Comparison of ENCODE assay signal across 12 mouse cellular contexts in the genomic region with DNA sequence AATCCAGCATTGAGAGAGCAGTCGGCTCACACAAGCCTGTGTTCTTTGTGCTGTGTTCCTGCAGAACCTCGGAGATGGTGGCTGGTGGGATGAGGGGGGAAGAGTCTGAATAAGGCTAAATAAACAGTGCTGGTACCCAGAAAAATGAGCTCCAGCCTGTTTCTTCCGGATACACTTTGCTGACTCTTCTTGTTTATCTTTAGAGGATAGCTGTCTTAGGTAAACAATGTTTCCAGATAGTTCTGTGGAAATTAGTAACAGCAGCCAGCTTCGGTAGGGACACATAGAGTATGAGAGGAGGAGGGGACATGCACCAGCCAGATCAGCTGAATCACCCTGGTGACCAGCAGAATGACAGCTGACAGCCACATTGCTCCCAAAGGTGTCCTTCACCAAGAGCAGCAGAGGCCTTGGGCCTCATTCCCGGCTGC. TPM values are rescaled to one million over a fixed set of nuclear protein-coding genes. Genes with fewer than 3 reads are reported as not detected.
DNase-seq lines count a peak whose midpoint lies in the region; ATAC-seq and TF ChIP-seq lines count a peak whose summit lies in the region.
"Had no signal": no experiment of that assay in that cellular context is flagged by ENCODE, and none has a peak within 500 bp of the region (broad histone marks: within the 10 kb centered on the region; RNA-seq: fewer than 3 reads in every experiment).

No protein-coding gene starts in this region.

- 36% methylated on average over 5 of the region's 5 CpGs for WGBS in heart, embryonic 14.5 days
- 38% methylated on average over 5 of the region's 5 CpGs for WGBS in heart, adult 2 months
- 11% methylated on average over 5 of the region's 5 CpGs for WGBS in lung, embryonic 14.5 days
- WGBS in olfactory bulb, adult 2 months = 34% methylated on average over 5 of the region's 5 CpGs

- DNase-seq in heart, adult 2 months = no peak
- no peak for DNase-seq in lung, embryonic 14.5 days
- no peak for DNase-seq in lung, postnatal 4 days
- DNase-seq in layer of hippocampus, adult 9-11 months = no peak
- DNase-seq: cerebellum, postnatal 36 days; gastrocnemius, postnatal 10 days had no signal

- H3K36me3 ChIP-seq in heart, embryonic 14.5 days (ENCODE audit: control insufficient read depth, insufficient read depth, low read length) = peaks cover 24% of the 10 kb centered on the region
- H3K36me3 ChIP-seq in heart, adult 2 months (ENCODE audit: control insufficient read depth, insufficient read depth, low read length) = no peaks in the 10 kb centered on the region; the same call in 1 of the 2 replicates
- H3K36me3 ChIP-seq in lung, embryonic 14.5 days (ENCODE audit: insufficient read depth) = peaks cover 18% of the 10 kb centered on the region; the same call in 1 of the 2 replicates
- H3K36me3 ChIP-seq: neural tube, embryonic 15.5 days had no signal

- no peaks in the 10 kb centered on the region for H3K9me3 ChIP-seq in heart, embryonic 14.5 days (ENCODE audit: control insufficient read depth, low read length)
- no peaks in the 10 kb centered on the region for H3K9me3 ChIP-seq in lung, embryonic 14.5 days (ENCODE audit: low read depth, low read length)
- H3K9me3 ChIP-seq: neural tube, embryonic 15.5 days had no signal

- no peaks in the 10 kb centered on the region for H3K27me3 ChIP-seq in heart, embryonic 14.5 days (ENCODE audit: control insufficient read depth, insufficient read depth, low read length)
- no peaks in the 10 kb centered on the region for H3K27me3 ChIP-seq in heart, adult 2 months (ENCODE audit: control insufficient read depth, insufficient read depth, low read length)
- no peaks in the 10 kb centered on the region for H3K27me3 ChIP-seq in lung, embryonic 14.5 days (ENCODE audit: insufficient read depth, low read length)
- H3K27me3 ChIP-seq: neural tube, embryonic 15.5 days had no signal

- no peak overlapping the region for H3K4me3 ChIP-seq in heart, embryonic 14.5 days (ENCODE audit: control insufficient read depth in 1 of 2, insufficient read depth in 1 of 2, low read depth in 1 of 2, low read length in 2 of 2)
- no peak overlapping the region for H3K4me3 ChIP-seq in heart, adult 2 months
- no peak overlapping the region for H3K4me3 ChIP-seq in lung, embryonic 14.5 days (ENCODE audit: low read depth, low read length)
- no peak overlapping the region for H3K4me3 ChIP-seq in cortical plate, adult 2 months (ENCODE audit: insufficient read depth, low read length)
- H3K4me3 ChIP-seq in olfactory bulb, adult 2 months (ENCODE audit: insufficient read depth, low read depth, low read length) = no peak overlapping the region
- H3K4me3 ChIP-seq: neural tube, embryonic 15.5 days had no signal

- intact Hi-C loops in heart, adult 2 months (cut with DNase I) = no loop called here

- H3K4me1 ChIP-seq in heart, embryonic 14.5 days (ENCODE audit: control insufficient read depth in 2 of 2, insufficient read depth in 2 of 2, low read length in 2 of 2) = peaks cover 17 to 35% of the 10 kb centered on the region in 2 experiments
- H3K4me1 ChIP-seq in heart, adult 2 months (ENCODE audit: control insufficient read depth, insufficient read depth, low read length) = peaks cover 6% of the 10 kb centered on the region
- peaks cover 5% of the 10 kb centered on the region; the same call in 1 of the 2 replicates for H3K4me1 ChIP-seq in lung, embryonic 14.5 days (ENCODE audit: insufficient read depth)
- peaks cover 11% of the 10 kb centered on the region for H3K4me1 ChIP-seq in cortical plate, adult 2 months (ENCODE audit: control insufficient read depth, insufficient read depth, low read length)
- H3K4me1 ChIP-seq in olfactory bulb, adult 2 months (ENCODE audit: control insufficient read depth, insufficient read depth, low read length) = peaks cover 26% of the 10 kb centered on the region

- H3K27ac ChIP-seq in heart, embryonic 14.5 days (replicated peaks in 1 of 2; ENCODE audit: control insufficient read depth in 1 of 2, insufficient read depth in 1 of 2, low read depth in 2 of 2, low read length in 2 of 2) = peak overlapping the region; percentile 16 to 35; a peak in 3 of 4 replicates
- H3K27ac ChIP-seq in heart, adult 2 months = no peak overlapping the region
- no peak overlapping the region for H3K27ac ChIP-seq in lung, embryonic 14.5 days (ENCODE audit: low read depth)
- H3K27ac ChIP-seq in cortical plate, adult 2 months (ENCODE audit: insufficient read depth, low read length) = peak overlapping the region; percentile 28; the same call in 1 of the 2 replicates
- H3K27ac ChIP-seq in olfactory bulb, adult 2 months (ENCODE audit: insufficient read depth, low read depth, low read length) = peak overlapping the region; percentile 25; the same call in 1 of the 2 replicates
- H3K27ac ChIP-seq: neural tube, embryonic 15.5 days had no signal

- ATAC-seq in heart, embryonic 14.5 days (ENCODE audit: insufficient number of reproducible peaks, insufficient read depth, low FRiP score, low read depth) = no peak
- ATAC-seq in lung, embryonic 14.5 days (ENCODE audit: insufficient read depth) = peak; percentile 21; the same call in 1 of the 2 replicates
- ATAC-seq in frontal cortex, adult (ENCODE audit: low TSS enrichment) = no peak; the same call in 1 of the 2 replicates
- ATAC-seq: activated CD4-positive, CD25-positive, alpha-beta regulatory T cell, adult 4 months had no signal

- TF ChIP-seq POLR2A in heart, adult 2 months (IDR thresholded peaks at IDR 0.05; ENCODE audit: insufficient read depth, low read depth, low read length) = no peak
- no peak for TF ChIP-seq POLR2A in cortical plate, adult 2 months (IDR thresholded peaks at IDR 0.05; ENCODE audit: extremely low read depth, insufficient read depth, low read length)
- no peak for TF ChIP-seq POLR2A in olfactory bulb, adult 2 months (IDR thresholded peaks at IDR 0.05; ENCODE audit: insufficient read depth, low read depth, low read length)

- H3K9ac ChIP-seq in heart, embryonic 14.5 days (ENCODE audit: low read length) = no peak overlapping the region
- H3K9ac ChIP-seq in heart, adult 2 months (ENCODE audit: low read depth, low read length) = no peak overlapping the region
- no peak overlapping the region for H3K9ac ChIP-seq in lung, embryonic 14.5 days
- H3K9ac ChIP-seq: neural tube, embryonic 15.5 days had no signal

- no peaks in the 10 kb centered on the region for H3K79me2 ChIP-seq in heart, adult 2 months (replicated peaks; ENCODE audit: control insufficient read depth, insufficient read depth, low read length)

- TF ChIP-seq CTCF in heart, adult 2 months (IDR thresholded peaks at IDR 0.05) = no peak
- TF ChIP-seq CTCF in lung, embryonic 14.5 days (IDR thresholded peaks at IDR 0.05; ENCODE audit: low read depth) = no peak
- no peak for TF ChIP-seq CTCF in cortical plate, adult 2 months (IDR thresholded peaks at IDR 0.05; ENCODE audit: extremely low read depth, insufficient read depth, low read length)
- no peak for TF ChIP-seq CTCF in olfactory bulb, adult 2 months (IDR thresholded peaks at IDR 0.05; ENCODE audit: insufficient read depth, low read depth, low read length)

- H3K4me2 ChIP-seq in heart, embryonic 14.5 days (ENCODE audit: low read length) = peak overlapping the region; percentile 21; the same call in 1 of the 2 replicates
- H3K4me2 ChIP-seq in lung, embryonic 14.5 days = no peak overlapping the region
- H3K4me2 ChIP-seq: neural tube, embryonic 15.5 days had no signal

- no peak for TF ChIP-seq EP300 in heart, adult 2 months (IDR thresholded peaks at IDR 0.05; ENCODE audit: insufficient read depth, low read depth, low read length)

RNA-seq across cellular contexts. Expression of a gene that starts 16.4 kb away (rescaled TPM):
- 67.4 and 75.3 TPM in 2 replicates for polyA plus RNA-seq in heart, embryonic 14.5 days (2014; fragmentation: Nextera tagmentation; extraction: Ambion mirVana)
- total RNA-seq in heart, adult 2 months (2021) = 10 to 100 TPM; 32.9 to 38.5 TPM
- 14.2 and 20.7 TPM in 2 replicates for polyA plus RNA-seq in heart, adult 2 months (2012; rRNA removed)
- polyA plus RNA-seq in lung, embryonic 14.5 days (2014; fragmentation: Nextera tagmentation; extraction: Ambion mirVana) = 66.8 and 77.0 TPM in 2 replicates
- 88.7 and 97.2 TPM in 2 replicates for polyA plus RNA-seq in cortical plate, adult 2 months (2012; rRNA removed)
- not detected in 2 replicates for polyA plus RNA-seq in olfactory bulb, adult 2 months (2012; ENCODE audit: insufficient read depth, insufficient read length, low replicate concordance, missing spikeins)

Comparison
In these comparisons a context has a peak if more than half of its experiments do, and no peak if none do; other contexts are left out.
1. H3K27ac ChIP-seq: peak in heart, embryonic 14.5 days (2 of 2), cortical plate, adult 2 months (single experiment) and olfactory bulb, adult 2 months (single experiment); none in heart, adult 2 months (single experiment) and lung, embryonic 14.5 days (single experiment).